21 mouse cellular contexts compared by ENCODE assay signal in genomic region chr13:20754843-20755242, GRCm38 (mm10). TPM values are rescaled to one million over a fixed set of nuclear protein-coding genes. Genes with fewer than 3 reads are reported as not detected.
DNase-seq lines count a peak whose midpoint lies in the region; ATAC-seq and TF ChIP-seq lines count a peak whose summit lies in the region.
"Had no signal": no experiment of that assay in that cellular context is flagged by ENCODE, and none has a peak within 500 bp of the region (broad histone marks: within the 10 kb centered on the region; RNA-seq: fewer than 3 reads in every experiment).

No protein-coding gene starts in this region.

- no peaks in the 10 kb centered on the region for H3K36me3 ChIP-seq in thymus, adult 2 months (ENCODE audit: control insufficient read depth, insufficient read depth, low read length)
- H3K36me3 ChIP-seq: G1E had no signal

- no peaks in the 10 kb centered on the region for H3K4me1 ChIP-seq in thymus, adult 2 months (replicated peaks; ENCODE audit: control insufficient read depth, insufficient read depth, low read length)

- H3K4me3 ChIP-seq in thymus, adult 2 months (ENCODE audit: control insufficient read depth, insufficient read depth, low read length): no peak overlapping the region

- peak; percentile 69 for ATAC-seq in granulocyte monocyte progenitor cell, adult 5-6 weeks (replicated peaks; ENCODE audit: poor library complexity, severe bottlenecking)
- ATAC-seq in megakaryocyte progenitor cell, adult 5-6 weeks (replicated peaks; ENCODE audit: poor library complexity): 0 out of 2 replicates have a peak, but pooled peaks have one; percentile 54
- ATAC-seq: activated CD4-positive, CD25-positive, alpha-beta regulatory T cell, adult 4 months; CD4-positive, CD25-positive, alpha-beta regulatory T cell, adult 4 months; Patski had no signal

- TF ChIP-seq CTCF in thymus, adult 2 months (IDR thresholded peaks at IDR 0.05; ENCODE audit: borderline replicate concordance, control insufficient read depth, extremely low read depth, insufficient read depth, low read length, poor library complexity): no peak

- 8% methylated on average over 1 of the region's 1 CpGs for WGBS in thymus, adult 2 months

- H3K27ac ChIP-seq in thymus, adult 2 months (ENCODE audit: control insufficient read depth, insufficient read depth, low read length): no peak overlapping the region

- H3K27me3 ChIP-seq in thymus, adult 2 months (ENCODE audit: control insufficient read depth, insufficient read depth, low read length): no peaks in the 10 kb centered on the region
- H3K27me3 ChIP-seq: CH12.LX, Patski had no signal

- TF ChIP-seq POLR2A in thymus, adult 2 months (IDR thresholded peaks at IDR 0.05; ENCODE audit: control insufficient read depth, extremely low read depth, insufficient read depth, low read length, poor library complexity): no peak

- DNase-seq in thymus, adult 2 months: no peak
- DNase-seq in heart, adult 18-20 months: no peak
- DNase-seq: adrenal gland, adult 2 months; adrenal gland, adult 8-10 months; adrenal gland, postnatal 10 days; adrenal gland, postnatal 14 days; adrenal gland, postnatal 25 days; adrenal gland, postnatal 36 days; B cell, adult 2 months; cerebellum, adult 11 months; cerebellum, adult 11-12 months; cerebellum, adult 18-20 months had no signal

RNA-seq across cellular contexts. Expression of gene Aoah, which starts 39.1 kb away (rescaled TPM):
- 22.4 and 29.0 TPM in 2 replicates for total RNA-seq in granulocyte monocyte progenitor cell, adult 5-6 weeks (2014; fragmentation: Nextera tagmentation)
- total RNA-seq in granulocyte monocyte progenitor cell, adult 5-6 weeks (2017): 26.1 and 26.2 TPM in 2 replicates
- total RNA-seq in megakaryocyte progenitor cell, adult 5-6 weeks (2015): 35.1 and 45.3 TPM in 2 replicates
- 16.9 and 25.8 TPM in 2 replicates for total RNA-seq in megakaryocyte progenitor cell, adult 5-6 weeks (2017)
- polyA plus RNA-seq in thymus, adult 2 months (2012; rRNA removed): 1.3 and 2.0 TPM in 2 replicates
- total RNA-seq in heart, adult 18-20 months (2021): 1 to 10 TPM; 1.1 to 1.4 TPM
- total RNA-seq: MEL had no signal
- polyA plus RNA-seq: activated CD4-positive, CD25-positive, alpha-beta regulatory T cell, adult 4 months; C2C12; G1E; Patski had no signal

Comparison
In these comparisons a context has a peak if more than half of its experiments do, and no peak if none do; other contexts are left out.
1. RNA of gene Aoah, which starts 39.1 kb away (total RNA-seq): 16.9 to 45.3 TPM in megakaryocyte progenitor cell, adult 5-6 weeks and 22.4 to 29.0 TPM in granulocyte monocyte progenitor cell, adult 5-6 weeks; 1.1 to 1.4 TPM in heart, adult 18-20 months; every median in the first group is over 4 times any median in the second.